8 mouse cellular contexts compared by ENCODE assay signal in genomic region chr11:59162443-59163254, GRCm38 (mm10). TPM values are rescaled to one million over a fixed set of nuclear protein-coding genes. Genes with fewer than 3 reads are reported as not detected.
DNase-seq lines count a peak whose midpoint lies in the region; ATAC-seq and TF ChIP-seq lines count a peak whose summit lies in the region.

No protein-coding gene starts in this region.

- no peaks in the 10 kb centered on the region for H3K79me2 ChIP-seq in liver, adult 2 months (ENCODE audit: control insufficient read depth, insufficient read depth, low read length)
- H3K79me2 ChIP-seq in myocyte (ENCODE audit: control insufficient read depth, insufficient read depth), result no peaks in the 10 kb centered on the region

- no peak for TF ChIP-seq CTCF in liver, adult 2 months (IDR thresholded peaks at IDR 0.05; ENCODE audit: low read depth, low read length)

- ATAC-seq in hindbrain, embryonic 16.5 days, result no peak; the same call in 1 of the 2 replicates

- peak overlapping the region; percentile 46 for H3K27ac ChIP-seq in liver, adult 2 months (replicated peaks; ENCODE audit: insufficient read depth, low read depth, low read length)
- peak overlapping the region; percentile 95 for H3K27ac ChIP-seq in embryonic facial prominence, embryonic 10.5 days (replicated peaks)
- peak overlapping the region; percentile 100 for H3K27ac ChIP-seq in hindbrain, embryonic 16.5 days (ENCODE audit: low read depth, low read length)

- H3ac ChIP-seq in myocyte (ENCODE audit: control insufficient read depth, insufficient read length), result peak overlapping the region; percentile 56

- peak; percentile 16 for DNase-seq in liver, adult 2 months (ENCODE audit: extremely low read depth, low read depth, low spot score)
- no peak for DNase-seq in liver
- DNase-seq in embryonic facial prominence, embryonic 10.5 days (ENCODE audit: low spot score), result no peak
- DNase-seq in Muller cell, postnatal 12 days (ENCODE audit: inconsistent ontology term), result no peak
- DNase-seq in left cerebral cortex, postnatal 4 days, result no peak
- DNase-seq in gastrocnemius, adult 8-10 months (ENCODE audit: low spot score in 2 of 2), result no peak

- H3K4me2 ChIP-seq in hindbrain, embryonic 16.5 days (ENCODE audit: low read length), result peak overlapping the region; percentile 87
- peak overlapping the region; percentile 90 for H3K4me2 ChIP-seq in myocyte (ENCODE audit: low read depth)

- peaks cover 3% of the 10 kb centered on the region; the same call in 1 of the 2 replicates for H3K36me3 ChIP-seq in liver, adult 2 months (ENCODE audit: control insufficient read depth, insufficient read depth, low read length)
- peaks cover 11% of the 10 kb centered on the region for H3K36me3 ChIP-seq in embryonic facial prominence, embryonic 10.5 days (replicated peaks)
- H3K36me3 ChIP-seq in hindbrain, embryonic 16.5 days (ENCODE audit: control insufficient read depth, insufficient read depth, low read length), result peaks cover 8% of the 10 kb centered on the region; the same call in 1 of the 2 replicates
- H3K36me3 ChIP-seq in myocyte (ENCODE audit: control insufficient read depth, insufficient read depth), result no peaks in the 10 kb centered on the region

- H3K27me3 ChIP-seq in liver, adult 2 months (ENCODE audit: control insufficient read depth, insufficient read depth, low read length), result no peaks in the 10 kb centered on the region
- H3K27me3 ChIP-seq in embryonic facial prominence, embryonic 10.5 days (replicated peaks; ENCODE audit: low read depth, poor library complexity, severe bottlenecking), result no peaks in the 10 kb centered on the region
- no peaks in the 10 kb centered on the region for H3K27me3 ChIP-seq in hindbrain, embryonic 16.5 days (replicated peaks; ENCODE audit: control insufficient read depth, insufficient read depth, low read length)
- H3K27me3 ChIP-seq in myocyte (ENCODE audit: control insufficient read depth, insufficient read depth, insufficient read length), result peaks cover under 1% of the 10 kb centered on the region

- intact Hi-C loops in left cerebral cortex, postnatal 4 days (cut with DNase I), result no loop called here

- no peaks in the 10 kb centered on the region for H3K9me3 ChIP-seq in embryonic facial prominence, embryonic 10.5 days
- H3K9me3 ChIP-seq in hindbrain, embryonic 16.5 days (ENCODE audit: control insufficient read depth, low read length), result no peaks in the 10 kb centered on the region

- peak overlapping the region; percentile 42 for H3K4me3 ChIP-seq in liver, adult 2 months (ENCODE audit: insufficient read depth, low read depth, low read length)
- H3K4me3 ChIP-seq in embryonic facial prominence, embryonic 10.5 days, result peak overlapping the region; percentile 70
- peak overlapping the region; percentile 80 for H3K4me3 ChIP-seq in hindbrain, embryonic 16.5 days (ENCODE audit: low read length)
- H3K4me3 ChIP-seq in myocyte, result peak overlapping the region; percentile 36

- 36% methylated on average over 9 of the region's 9 CpGs for WGBS in liver, adult 2 months
- 64% methylated on average over 9 of the region's 9 CpGs for WGBS in embryonic facial prominence, embryonic 10.5 days
- WGBS in hindbrain, embryonic 16.5 days, result 52% methylated on average over 9 of the region's 9 CpGs

- H3K4me1 ChIP-seq in liver, adult 2 months (ENCODE audit: control insufficient read depth, insufficient read depth, low read length), result peaks cover 4% of the 10 kb centered on the region; the same call in 1 of the 2 replicates
- H3K4me1 ChIP-seq in embryonic facial prominence, embryonic 10.5 days, result peaks cover 16% of the 10 kb centered on the region
- peaks cover 17% of the 10 kb centered on the region for H3K4me1 ChIP-seq in hindbrain, embryonic 16.5 days (ENCODE audit: control insufficient read depth, insufficient read depth, low read depth, low read length)

- no peak for TF ChIP-seq POLR2A in liver, adult 2 months (IDR thresholded peaks at IDR 0.05; ENCODE audit: extremely low read depth, insufficient read depth, low read length)
- TF ChIP-seq POLR2A in myocyte (IDR thresholded peaks at IDR 0.05; ENCODE audit: insufficient read length, low read depth), result no peak

- H3K9ac ChIP-seq in liver, adult 2 months (ENCODE audit: low read depth, low read length), result peak overlapping the region; percentile 7; the same call in 1 of the 2 replicates
- H3K9ac ChIP-seq in hindbrain, embryonic 16.5 days (ENCODE audit: low read depth, low read length), result peak overlapping the region; percentile 59

TF ChIP-seq in myocyte, 11 proteins besides CTCF, POLR2A, EP300 and RAD21:
- TF ChIP-seq POLR2AphosphoS2 (IDR thresholded peaks at IDR 0.05; ENCODE audit: insufficient read length, low read depth), result no peak
- no peak for TF ChIP-seq MYOD1 (IDR thresholded peaks at IDR 0.05; ENCODE audit: control insufficient read depth in 1 of 3, insufficient read length in 2 of 3, low read depth in 2 of 3)
- TF ChIP-seq TCF3 (IDR thresholded peaks at IDR 0.05; ENCODE audit: insufficient read length, low read depth), result no peak
- TF ChIP-seq USF1 (IDR thresholded peaks at IDR 0.05; ENCODE audit: low read depth), result no peak
- no peak for TF ChIP-seq MAX (IDR thresholded peaks at IDR 0.05; ENCODE audit: low read depth)
- TF ChIP-seq E2F4 (IDR thresholded peaks at IDR 0.05; ENCODE audit: insufficient read depth), result no peak
- no peak for TF ChIP-seq TCF12 (IDR thresholded peaks at IDR 0.05; ENCODE audit: insufficient read depth, poor library complexity, severe bottlenecking)

RNA-seq across cellular contexts. Expression of gene Iba57, which starts 0.9 kb away (rescaled TPM):
- total RNA-seq in liver, adult 2 months (2014; rRNA removed), result 5.3 and 6.4 TPM in 2 replicates
- polyA plus RNA-seq in liver, adult 2 months (2012; rRNA removed), result 6.8 and 7.3 TPM in 2 replicates
- 4.0 and 4.7 TPM in 2 replicates for polyA plus RNA-seq in embryonic facial prominence, embryonic 10.5 days (2016; fragmentation: Nextera tagmentation; extraction: Ambion mirVana)
- 7.3 and 7.8 TPM in 2 replicates for polyA plus RNA-seq in hindbrain, embryonic 16.5 days (2015; fragmentation: Nextera tagmentation; extraction: Ambion mirVana)
- polyA plus RNA-seq in myocyte (2012; fragmentation: generic; extraction: Trizol), result 3.8 TPM
- total RNA-seq in left cerebral cortex, postnatal 4 days (2021), result 10 to 100 TPM in 1 of 2 experiments, 1 to 10 TPM in 1; 8.9 to 13.1 TPM
- 1 to 10 TPM; 6.1 to 7.4 (median 7.0) TPM for total RNA-seq in gastrocnemius, adult 8-10 months (2022)

RNA-seq across cellular contexts. Expression of gene Gjc2, which starts 20.4 kb away (rescaled TPM):
- 0.40 and 0.46 TPM in 2 replicates for total RNA-seq in liver, adult 2 months (2014; rRNA removed)
- polyA plus RNA-seq in liver, adult 2 months (2012; rRNA removed), result 0.66 and 0.76 TPM in 2 replicates
- 0.15 TPM in 1 of 2 replicates, not detected in the other for polyA plus RNA-seq in embryonic facial prominence, embryonic 10.5 days (2016; fragmentation: Nextera tagmentation; extraction: Ambion mirVana)
- 0.20 and 0.22 TPM in 2 replicates for polyA plus RNA-seq in hindbrain, embryonic 16.5 days (2015; fragmentation: Nextera tagmentation; extraction: Ambion mirVana)
- polyA plus RNA-seq in myocyte (2012; fragmentation: generic; extraction: Trizol), result 0.04 TPM
- under 1 TPM; 0.86 to 0.89 TPM for total RNA-seq in left cerebral cortex, postnatal 4 days (2021)
- under 1 TPM in 1 of 4 experiments, not detected in 3; 0.16 TPM for total RNA-seq in gastrocnemius, adult 8-10 months (2022)

RNA-seq across cellular contexts. Expression of gene Obscn, which starts 26.4 kb away (rescaled TPM):
- 0.07 and 0.83 TPM in 2 replicates for total RNA-seq in liver, adult 2 months (2014; rRNA removed)
- 0.02 and 0.07 TPM in 2 replicates for polyA plus RNA-seq in liver, adult 2 months (2012; rRNA removed)
- polyA plus RNA-seq in embryonic facial prominence, embryonic 10.5 days (2016; fragmentation: Nextera tagmentation; extraction: Ambion mirVana), result 0.05 and 0.24 TPM in 2 replicates
- 0.48 and 0.71 TPM in 2 replicates for polyA plus RNA-seq in hindbrain, embryonic 16.5 days (2015; fragmentation: Nextera tagmentation; extraction: Ambion mirVana)
- polyA plus RNA-seq in myocyte (2012; fragmentation: generic; extraction: Trizol), result 25.0 TPM
- 1 to 10 TPM; 4.4 to 4.7 TPM for total RNA-seq in left cerebral cortex, postnatal 4 days (2021)
- total RNA-seq in gastrocnemius, adult 8-10 months (2022), result 1,000 to 10,000 TPM; 2,003 to 2,639 (median 2,223) TPM

RNA-seq across cellular contexts. Expression of gene Guk1, which starts 29.4 kb away (rescaled TPM):
- 46.2 and 48.3 TPM in 2 replicates for total RNA-seq in liver, adult 2 months (2014; rRNA removed)
- 48.7 and 69.7 TPM in 2 replicates for polyA plus RNA-seq in liver, adult 2 months (2012; rRNA removed)
- 133 and 146 TPM in 2 replicates for polyA plus RNA-seq in embryonic facial prominence, embryonic 10.5 days (2016; fragmentation: Nextera tagmentation; extraction: Ambion mirVana)
- polyA plus RNA-seq in hindbrain, embryonic 16.5 days (2015; fragmentation: Nextera tagmentation; extraction: Ambion mirVana), result 252 and 294 TPM in 2 replicates
- polyA plus RNA-seq in myocyte (2012; fragmentation: generic; extraction: Trizol), result 63.5 TPM
- 100 to 1,000 TPM in 1 of 2 experiments, 10 to 100 TPM in 1; 93.9 to 107 TPM for total RNA-seq in left cerebral cortex, postnatal 4 days (2021)
- total RNA-seq in gastrocnemius, adult 8-10 months (2022), result 10 to 100 TPM; 36.2 to 43.1 (median 36.8) TPM

RNA-seq across cellular contexts. Expression of gene Mrpl55, which starts 39.6 kb away (rescaled TPM):
- total RNA-seq in liver, adult 2 months (2014; rRNA removed), result 25.1 and 28.1 TPM in 2 replicates
- 26.2 and 37.7 TPM in 2 replicates for polyA plus RNA-seq in liver, adult 2 months (2012; rRNA removed)
- 119 and 128 TPM in 2 replicates for polyA plus RNA-seq in embryonic facial prominence, embryonic 10.5 days (2016; fragmentation: Nextera tagmentation; extraction: Ambion mirVana)
- 92.1 and 95.9 TPM in 2 replicates for polyA plus RNA-seq in hindbrain, embryonic 16.5 days (2015; fragmentation: Nextera tagmentation; extraction: Ambion mirVana)
- 36.0 TPM for polyA plus RNA-seq in myocyte (2012; fragmentation: generic; extraction: Trizol)
- 10 to 100 TPM; 28.8 to 33.5 TPM for total RNA-seq in left cerebral cortex, postnatal 4 days (2021)
- total RNA-seq in gastrocnemius, adult 8-10 months (2022), result 10 to 100 TPM; 51.9 to 58.6 (median 56.0) TPM

Comparison
In these comparisons a context has a peak if more than half of its experiments do, and no peak if none do; other contexts are left out.
1. H3K27ac ChIP-seq: peak in every context shown above with its lines; median percentile 100 in hindbrain, embryonic 16.5 days; 95 in embryonic facial prominence, embryonic 10.5 days; 46 in liver, adult 2 months.
2. RNA of gene Obscn, which starts 26.4 kb away (polyA plus RNA-seq): 25.0 TPM in myocyte (single experiment); 0.48 to 0.71 TPM in hindbrain, embryonic 16.5 days, 0.02 to 0.07 TPM in liver, adult 2 months and 0.05 to 0.24 TPM in embryonic facial prominence, embryonic 10.5 days; every median in the first group is over 10 times any median in the second.
3. Peak in every context shown above with its lines, with median percentiles within 50 percentile points of each other: H3K4me3 ChIP-seq.